ENCODE assay signal across 16 mouse cellular contexts in genomic region chr9:7796129-7796864, GRCm38 (mm10). TPM values are rescaled to one million over a fixed set of nuclear protein-coding genes. Genes with fewer than 3 reads are reported as not detected.
A peak's percentile ranks its signal among the peaks of the same experiment; 100 is the strongest.
DNase-seq lines count a peak whose midpoint lies in the region; ATAC-seq and TF ChIP-seq lines count a peak whose summit lies in the region.
"Had no signal": no experiment of that assay in that cellular context is flagged by ENCODE, and none has a peak within 500 bp of the region (broad histone marks: within the 10 kb centered on the region; RNA-seq: fewer than 3 reads in every experiment).

No protein-coding gene starts in this region.

- no peak overlapping the region for H3K9ac ChIP-seq in forebrain, embryonic 12.5 days
- H3K9ac ChIP-seq in midbrain, embryonic 11.5 days (ENCODE audit: low read length) = no peak overlapping the region
- no peak overlapping the region; the same call in 1 of the 2 replicates for H3K9ac ChIP-seq in forebrain, embryonic 14.5 days (ENCODE audit: low read length)
- no peak overlapping the region for H3K9ac ChIP-seq in midbrain, embryonic 16.5 days (ENCODE audit: low read depth, low read length)
- H3K9ac ChIP-seq in lung, postnatal 0 days (replicated peaks; ENCODE audit: low read depth) = no peak overlapping the region
- H3K9ac ChIP-seq: heart, embryonic 13.5 days; limb, embryonic 12.5 days; liver, postnatal 0 days had no signal

- ATAC-seq in forebrain, embryonic 12.5 days (ENCODE audit: low FRiP score) = peak; percentile 75
- ATAC-seq in midbrain, embryonic 11.5 days (ENCODE audit: low FRiP score) = peak; percentile 38; the same call in 1 of the 2 replicates
- peak; percentile 84 for ATAC-seq in forebrain, embryonic 14.5 days
- ATAC-seq in midbrain, embryonic 16.5 days = peak; percentile 71
- no peak for ATAC-seq in lung, postnatal 0 days
- ATAC-seq: liver, postnatal 0 days had no signal

- H3K4me1 ChIP-seq in forebrain, embryonic 12.5 days = peaks cover 4% of the 10 kb centered on the region; the same call in 1 of the 2 replicates
- H3K4me1 ChIP-seq in forebrain, embryonic 10.5 days = no peaks in the 10 kb centered on the region
- no peaks in the 10 kb centered on the region for H3K4me1 ChIP-seq in midbrain, embryonic 11.5 days (ENCODE audit: control insufficient read depth, insufficient read depth, low read length)
- H3K4me1 ChIP-seq in midbrain, embryonic 10.5 days = no peaks in the 10 kb centered on the region
- no peaks in the 10 kb centered on the region for H3K4me1 ChIP-seq in forebrain, embryonic 14.5 days (ENCODE audit: control insufficient read depth, insufficient read depth, low read length)
- H3K4me1 ChIP-seq in midbrain, embryonic 16.5 days (ENCODE audit: control insufficient read depth, insufficient read depth, low read length) = peaks cover 3% of the 10 kb centered on the region; the same call in 1 of the 2 replicates
- no peaks in the 10 kb centered on the region for H3K4me1 ChIP-seq in lung, postnatal 0 days (ENCODE audit: insufficient read depth, low read depth, low read length)
- H3K4me1 ChIP-seq: heart, embryonic 13.5 days; limb, embryonic 12.5 days had no signal

- H3K27ac ChIP-seq in forebrain, embryonic 12.5 days = peak overlapping the region; percentile 69; the same call in 1 of the 2 replicates
- H3K27ac ChIP-seq in forebrain, embryonic 10.5 days = no peak overlapping the region
- no peak overlapping the region for H3K27ac ChIP-seq in midbrain, embryonic 11.5 days (ENCODE audit: low read depth, low read length)
- H3K27ac ChIP-seq in midbrain, embryonic 10.5 days (replicated peaks) = no peak overlapping the region
- H3K27ac ChIP-seq in forebrain, embryonic 14.5 days (ENCODE audit: low read depth, low read length) = peak overlapping the region; percentile 49; the same call in 1 of the 2 replicates
- H3K27ac ChIP-seq in midbrain, embryonic 16.5 days (ENCODE audit: low read length) = peak overlapping the region; percentile 42; the same call in 1 of the 2 replicates
- no peak overlapping the region for H3K27ac ChIP-seq in lung, postnatal 0 days (ENCODE audit: low read length)
- H3K27ac ChIP-seq: heart, embryonic 13.5 days; kidney, postnatal 0 days; limb, embryonic 12.5 days had no signal

- TF ChIP-seq EP300 in lung, postnatal 0 days (IDR thresholded peaks at IDR 0.05) = no peak

- no peak overlapping the region for H3K4me3 ChIP-seq in forebrain, embryonic 12.5 days (replicated peaks)
- H3K4me3 ChIP-seq in forebrain, embryonic 10.5 days = no peak overlapping the region
- H3K4me3 ChIP-seq in midbrain, embryonic 11.5 days (ENCODE audit: low read depth, low read length) = no peak overlapping the region
- H3K4me3 ChIP-seq in midbrain, embryonic 10.5 days = no peak overlapping the region
- H3K4me3 ChIP-seq in forebrain, embryonic 14.5 days (ENCODE audit: low read depth, low read length) = no peak overlapping the region
- no peak overlapping the region for H3K4me3 ChIP-seq in midbrain, embryonic 16.5 days (ENCODE audit: low read depth, low read length)
- no peak overlapping the region for H3K4me3 ChIP-seq in lung, postnatal 0 days (ENCODE audit: low read depth, low read length)
- H3K4me3 ChIP-seq: erythroblast, embryonic 14.5 days; heart, embryonic 13.5 days; limb, embryonic 12.5 days had no signal

- no peaks in the 10 kb centered on the region for H3K9me3 ChIP-seq in forebrain, embryonic 12.5 days
- H3K9me3 ChIP-seq in forebrain, embryonic 10.5 days = no peaks in the 10 kb centered on the region
- H3K9me3 ChIP-seq in midbrain, embryonic 11.5 days (ENCODE audit: control insufficient read depth, low read length) = no peaks in the 10 kb centered on the region
- no peaks in the 10 kb centered on the region for H3K9me3 ChIP-seq in midbrain, embryonic 10.5 days (replicated peaks)
- H3K9me3 ChIP-seq in forebrain, embryonic 14.5 days (replicated peaks; ENCODE audit: control insufficient read depth, low read length) = no peaks in the 10 kb centered on the region
- H3K9me3 ChIP-seq in midbrain, embryonic 16.5 days (replicated peaks; ENCODE audit: control insufficient read depth, low read length, poor library complexity, severe bottlenecking) = no peaks in the 10 kb centered on the region
- no peaks in the 10 kb centered on the region for H3K9me3 ChIP-seq in lung, postnatal 0 days (ENCODE audit: low read length)
- H3K9me3 ChIP-seq: heart, embryonic 13.5 days; limb, embryonic 12.5 days had no signal

- peaks cover 26% of the 10 kb centered on the region for H3K36me3 ChIP-seq in forebrain, embryonic 12.5 days (replicated peaks)
- H3K36me3 ChIP-seq in forebrain, embryonic 10.5 days (replicated peaks) = peaks cover 43% of the 10 kb centered on the region
- peaks cover 4% of the 10 kb centered on the region; the same call in 1 of the 2 replicates for H3K36me3 ChIP-seq in midbrain, embryonic 11.5 days (ENCODE audit: control insufficient read depth, insufficient read depth, low read length)
- peaks cover 41% of the 10 kb centered on the region for H3K36me3 ChIP-seq in midbrain, embryonic 10.5 days
- H3K36me3 ChIP-seq in forebrain, embryonic 14.5 days (ENCODE audit: control insufficient read depth, insufficient read depth, low read length) = peaks cover 24% of the 10 kb centered on the region
- H3K36me3 ChIP-seq in midbrain, embryonic 16.5 days (ENCODE audit: control insufficient read depth, insufficient read depth, low read length) = no peaks in the 10 kb centered on the region
- no peaks in the 10 kb centered on the region; the same call in 1 of the 2 replicates for H3K36me3 ChIP-seq in lung, postnatal 0 days (ENCODE audit: insufficient read depth, low read length)

- no peak for DNase-seq in forebrain, embryonic 10.5 days (ENCODE audit: extremely low spot score, low spot score)
- peak; percentile 77 for DNase-seq in midbrain, embryonic 11.5 days (ENCODE audit: low spot score, missing footprints)
- DNase-seq in midbrain, embryonic 10.5 days (ENCODE audit: low spot score) = no peak
- peak; percentile 66 for DNase-seq in forebrain, embryonic 14.5 days (ENCODE audit: low spot score)
- no peak for DNase-seq in lung, postnatal 0 days (ENCODE audit: low spot score)
- no peak for DNase-seq in frontal cortex, postnatal 25 days (ENCODE audit: low spot score in 2 of 2)
- DNase-seq: cerebellum, adult 2 months; kidney, adult 11 months; liver, postnatal 0 days; thymus, adult 2 months had no signal

- no peaks in the 10 kb centered on the region for H3K27me3 ChIP-seq in forebrain, embryonic 12.5 days
- no peaks in the 10 kb centered on the region for H3K27me3 ChIP-seq in forebrain, embryonic 10.5 days (ENCODE audit: poor library complexity, severe bottlenecking)
- H3K27me3 ChIP-seq in midbrain, embryonic 11.5 days (ENCODE audit: control insufficient read depth, insufficient read depth, low read length) = no peaks in the 10 kb centered on the region
- no peaks in the 10 kb centered on the region for H3K27me3 ChIP-seq in midbrain, embryonic 10.5 days (ENCODE audit: low read depth, poor library complexity, severe bottlenecking)
- no peaks in the 10 kb centered on the region for H3K27me3 ChIP-seq in forebrain, embryonic 14.5 days (replicated peaks; ENCODE audit: control insufficient read depth, insufficient read depth, low read length)
- no peaks in the 10 kb centered on the region for H3K27me3 ChIP-seq in midbrain, embryonic 16.5 days (ENCODE audit: control insufficient read depth, insufficient read depth, low read depth, low read length)
- no peaks in the 10 kb centered on the region for H3K27me3 ChIP-seq in lung, postnatal 0 days (replicated peaks; ENCODE audit: insufficient read depth, low read length)
- H3K27me3 ChIP-seq: heart, embryonic 13.5 days; limb, embryonic 12.5 days had no signal

- 43% methylated on average over 6 of the region's 6 CpGs for WGBS in forebrain, embryonic 12.5 days
- 85% methylated on average over 6 of the region's 6 CpGs for WGBS in forebrain, embryonic 10.5 days
- 75% methylated on average over 6 of the region's 6 CpGs for WGBS in midbrain, embryonic 11.5 days
- WGBS in midbrain, embryonic 10.5 days = 83% methylated on average over 6 of the region's 6 CpGs
- 58% methylated on average over 6 of the region's 6 CpGs for WGBS in forebrain, embryonic 14.5 days
- WGBS in midbrain, embryonic 16.5 days = 52% methylated on average over 6 of the region's 6 CpGs
- WGBS in lung, postnatal 0 days = 69% methylated on average over 6 of the region's 6 CpGs

- TF ChIP-seq CTCF in lung, postnatal 0 days (IDR thresholded peaks at IDR 0.05) = no peak

- H3K4me2 ChIP-seq in forebrain, embryonic 12.5 days = no peak overlapping the region
- H3K4me2 ChIP-seq in midbrain, embryonic 11.5 days = no peak overlapping the region
- H3K4me2 ChIP-seq in forebrain, embryonic 14.5 days (ENCODE audit: low read length) = no peak overlapping the region
- no peak overlapping the region for H3K4me2 ChIP-seq in midbrain, embryonic 16.5 days (ENCODE audit: low read length)
- H3K4me2 ChIP-seq in lung, postnatal 0 days (replicated peaks; ENCODE audit: low read depth, low read length) = no peak overlapping the region
- H3K4me2 ChIP-seq: heart, embryonic 13.5 days; limb, embryonic 12.5 days had no signal

RNA-seq across cellular contexts. Expression of gene Tmem123, which starts 32.5 kb away (rescaled TPM):
- polyA plus RNA-seq in forebrain, embryonic 12.5 days (2016; fragmentation: Nextera tagmentation; extraction: Ambion mirVana) = 85.1 and 86.5 TPM in 2 replicates
- 104 and 115 TPM in 2 replicates for polyA plus RNA-seq in forebrain, embryonic 10.5 days (2016; fragmentation: Nextera tagmentation; extraction: Ambion mirVana)
- 140 and 153 TPM in 2 replicates for polyA plus RNA-seq in midbrain, embryonic 11.5 days (2014; fragmentation: Nextera tagmentation; extraction: Ambion mirVana)
- 119 and 122 TPM in 2 replicates for polyA plus RNA-seq in midbrain, embryonic 10.5 days (2016; fragmentation: Nextera tagmentation; extraction: Ambion mirVana)
- 40.7 and 43.9 TPM in 2 replicates for polyA plus RNA-seq in forebrain, embryonic 14.5 days (2014; fragmentation: Nextera tagmentation; extraction: Ambion mirVana)
- 14.5 and 15.3 TPM in 2 replicates for polyA plus RNA-seq in midbrain, embryonic 16.5 days (2015; fragmentation: Nextera tagmentation; extraction: Ambion mirVana)
- 99.5 and 112 TPM in 2 replicates for polyA plus RNA-seq in lung, postnatal 0 days (2015; fragmentation: Nextera tagmentation; extraction: Ambion mirVana)

RNA-seq across cellular contexts. Expression of gene Birc2, which starts 40.6 kb away (rescaled TPM):
- 45.7 and 48.9 TPM in 2 replicates for polyA plus RNA-seq in forebrain, embryonic 12.5 days (2016; fragmentation: Nextera tagmentation; extraction: Ambion mirVana)
- polyA plus RNA-seq in forebrain, embryonic 10.5 days (2016; fragmentation: Nextera tagmentation; extraction: Ambion mirVana) = 34.0 and 37.2 TPM in 2 replicates
- polyA plus RNA-seq in midbrain, embryonic 11.5 days (2014; fragmentation: Nextera tagmentation; extraction: Ambion mirVana) = 42.4 and 47.0 TPM in 2 replicates
- 30.7 and 35.8 TPM in 2 replicates for polyA plus RNA-seq in midbrain, embryonic 10.5 days (2016; fragmentation: Nextera tagmentation; extraction: Ambion mirVana)
- polyA plus RNA-seq in forebrain, embryonic 14.5 days (2014; fragmentation: Nextera tagmentation; extraction: Ambion mirVana) = 52.8 and 58.5 TPM in 2 replicates
- polyA plus RNA-seq in midbrain, embryonic 16.5 days (2015; fragmentation: Nextera tagmentation; extraction: Ambion mirVana) = 41.8 and 43.9 TPM in 2 replicates
- 23.6 and 28.6 TPM in 2 replicates for polyA plus RNA-seq in lung, postnatal 0 days (2015; fragmentation: Nextera tagmentation; extraction: Ambion mirVana)

Comparison
In these comparisons a context has a peak if more than half of its experiments do, and no peak if none do; other contexts are left out.
1. H3K27ac ChIP-seq: peak in forebrain, embryonic 12.5 days (single experiment), forebrain, embryonic 14.5 days (single experiment) and midbrain, embryonic 16.5 days (single experiment); none in forebrain, embryonic 10.5 days (single experiment), midbrain, embryonic 11.5 days (single experiment), midbrain, embryonic 10.5 days (single experiment) and lung, postnatal 0 days (single experiment).
2. DNase-seq: peak in midbrain, embryonic 11.5 days (single experiment) and forebrain, embryonic 14.5 days (single experiment); none in forebrain, embryonic 10.5 days (single experiment), midbrain, embryonic 10.5 days (single experiment), lung, postnatal 0 days (single experiment) and frontal cortex, postnatal 25 days (0 of 2).